Mouse (Mus musculus): ENCODE measurements at regions not wholly inside any gene's neighbourhood (a gene's known extent, or its start where the extent isn't known, plus 50 kb on each side); places are given as distances from the start of the nearest gene placed in this dataset.

DNA sequence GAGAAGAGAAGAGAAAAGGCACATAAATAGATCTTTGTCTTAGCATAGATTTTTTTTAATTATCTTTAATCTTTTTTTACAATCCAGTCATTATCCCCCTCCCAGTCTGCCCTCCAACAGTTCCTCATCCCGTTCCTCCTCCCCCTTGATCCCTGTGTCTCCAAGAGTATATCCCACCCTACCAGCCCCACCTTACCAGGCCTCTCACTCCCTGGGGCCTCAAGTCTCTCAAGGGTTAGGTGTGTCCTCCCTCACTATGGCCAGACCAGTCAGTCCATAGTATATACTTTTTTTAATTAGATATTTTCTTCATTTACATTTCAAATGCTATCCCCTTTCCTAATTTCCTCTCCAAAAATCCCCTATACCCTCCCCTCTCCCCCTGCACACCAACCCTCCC lies 475.1 kb downstream of the Rps29 start:
- no peak for DNase-seq (ENCODE audit: low spot score in 2 of 2)

DNA sequence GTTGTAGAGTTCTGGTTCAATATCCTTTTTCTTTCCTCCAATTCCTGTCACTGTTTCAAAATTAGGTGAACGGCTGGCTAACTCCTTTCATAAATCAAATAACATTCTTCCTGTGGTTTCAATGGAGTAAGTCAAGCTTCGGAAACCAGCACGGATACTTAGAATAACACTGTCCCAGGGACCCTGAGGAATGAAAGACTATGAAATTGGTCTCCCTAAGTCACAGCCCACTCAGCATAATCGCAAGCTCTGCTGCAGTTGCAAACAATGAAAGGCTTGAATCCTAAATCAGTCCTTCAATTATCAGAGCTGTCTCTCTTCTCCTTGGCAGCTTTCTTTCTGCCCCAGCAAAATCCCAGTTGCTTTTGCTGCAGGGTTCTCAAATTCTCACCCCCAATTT lies 475.8 kb downstream of the Rps29 start:
- DNase-seq (ENCODE audit: low spot score in 2 of 2), result no peak

- no peak for DNase-seq (ENCODE audit: low spot score in 2 of 2)
Observed at GRCm38 (mm10) chr12:68680668-68681067, 478.3 kb downstream of the Rps29 start.

DNA sequence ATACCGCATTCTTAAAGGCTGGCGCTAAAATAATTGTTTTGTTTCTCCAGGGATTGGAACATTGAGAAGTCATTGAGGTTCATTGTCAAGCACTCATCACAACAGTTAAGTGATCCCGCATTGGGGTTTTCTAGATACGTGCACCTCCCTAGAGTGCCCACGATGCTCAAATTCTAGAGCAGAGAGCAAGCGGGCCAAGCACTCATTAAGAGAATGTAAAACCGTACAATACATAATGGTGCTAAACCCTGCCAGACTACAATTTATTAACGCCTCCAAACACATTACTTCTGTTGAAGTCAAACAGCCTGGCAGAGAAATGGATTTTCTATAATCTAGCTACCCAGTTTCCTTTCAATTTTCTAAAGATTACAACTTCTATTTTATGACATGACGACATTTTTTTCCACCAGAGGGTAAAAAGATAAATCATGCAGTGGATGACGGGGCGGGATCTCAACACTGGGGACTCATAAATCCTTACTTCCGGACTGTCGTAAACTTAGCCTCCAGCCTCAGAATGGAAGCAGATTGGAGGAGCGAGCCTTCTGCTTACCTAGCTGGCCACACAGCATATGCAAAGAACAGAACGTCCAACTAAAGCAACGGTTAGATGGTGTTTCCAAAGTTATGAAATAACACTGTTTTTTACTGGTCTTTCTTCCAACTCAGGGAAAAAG lies 482.8 kb downstream of the Rps29 start:
- no peak for DNase-seq (ENCODE audit: low spot score in 2 of 2)

DNA sequence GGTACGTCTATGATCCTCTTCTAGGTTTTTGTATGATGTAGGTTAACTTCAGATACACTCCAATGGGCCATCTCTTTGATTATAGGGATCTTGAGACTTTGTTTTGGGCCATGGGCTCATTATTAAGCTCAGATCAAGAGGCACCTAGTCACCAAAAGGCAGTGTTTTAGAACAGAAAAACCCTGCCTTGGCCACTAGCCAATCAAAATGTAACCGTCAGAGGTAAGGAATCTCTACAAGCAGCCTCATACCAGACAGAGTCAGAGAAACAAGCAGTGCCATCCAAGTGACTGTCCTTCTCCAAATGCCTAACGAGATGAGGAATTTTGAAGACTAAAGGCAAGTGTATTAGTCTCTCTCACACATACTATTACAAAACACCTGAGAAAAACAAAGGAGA lies 487.0 kb downstream of the Rps29 start:
- DNase-seq (ENCODE audit: low spot score in 2 of 2), result no peak

GRCm38 (mm10) chr12:68645901-68646585 lies 512.9 kb downstream of the Rps29 start:
- no peak for DNase-seq (ENCODE audit: low spot score in 2 of 2)

DNA sequence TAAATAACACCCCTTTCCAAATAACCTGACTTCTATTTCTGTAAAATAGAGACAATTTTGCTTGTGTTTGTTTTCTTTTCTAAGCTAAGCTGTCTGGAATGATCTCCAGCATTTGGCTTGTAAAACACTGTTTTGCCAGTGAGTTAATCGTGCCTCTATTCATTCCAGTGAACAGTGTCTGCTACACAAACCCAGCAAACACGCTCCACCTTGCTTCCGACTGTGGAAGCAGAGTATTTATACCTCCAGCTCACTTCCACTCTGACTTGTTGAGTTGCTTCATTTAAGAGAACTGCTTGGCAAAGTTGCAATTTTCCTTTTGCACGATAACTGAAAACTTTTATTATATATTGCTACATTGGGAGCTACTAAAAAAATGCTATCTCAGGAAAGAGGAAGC lies 515.3 kb downstream of the Rps29 start:
- no peak for DNase-seq (ENCODE audit: low spot score in 2 of 2)

- DNase-seq (ENCODE audit: low spot score in 2 of 2), result no peak
Observed at GRCm38 (mm10) chr12:68632441-68632840, 526.5 kb downstream of the Rps29 start.

- no peak for DNase-seq (ENCODE audit: low spot score in 2 of 2)
Observed at GRCm38 (mm10) chr12:68618337-68618736, 540.6 kb downstream of the Rps29 start.

DNA sequence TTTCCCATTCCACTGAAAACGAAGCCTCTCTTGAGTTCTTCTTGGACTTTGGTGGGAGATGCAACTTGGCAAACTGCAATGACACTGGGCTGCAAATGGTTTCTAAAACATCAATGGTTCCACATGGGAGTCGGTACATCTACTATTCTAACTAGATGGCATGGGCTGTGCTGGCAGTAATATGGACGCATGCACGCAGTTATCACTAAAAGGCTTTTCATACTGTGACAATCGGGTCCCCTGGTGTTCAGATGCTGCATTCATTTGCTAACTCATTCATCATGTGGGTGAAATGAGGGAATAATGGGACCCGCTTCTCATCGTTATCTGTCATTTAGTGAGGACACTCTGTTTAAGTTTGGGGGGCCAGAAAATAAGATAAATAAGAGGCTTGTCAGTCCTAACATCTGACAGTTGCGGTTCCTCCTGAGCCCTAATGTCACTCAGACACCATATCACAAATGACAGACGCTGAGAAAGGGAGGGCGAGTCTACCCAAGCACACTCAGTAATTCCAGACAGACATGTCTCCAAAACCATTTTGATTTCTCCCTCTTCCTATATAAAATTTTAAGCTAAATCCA lies 553.5 kb downstream of the Rps29 start:
- DNase-seq (ENCODE audit: low spot score in 2 of 2), result no peak

- DNase-seq (ENCODE audit: low spot score in 2 of 2), result no peak
Observed at GRCm38 (mm10) chr12:68604524-68605299, 554.3 kb downstream of the Rps29 start.

- DNase-seq (ENCODE audit: low spot score in 2 of 2), result no peak
Observed at GRCm38 (mm10) chr12:68602682-68603081, 556.3 kb downstream of the Rps29 start.

DNA sequence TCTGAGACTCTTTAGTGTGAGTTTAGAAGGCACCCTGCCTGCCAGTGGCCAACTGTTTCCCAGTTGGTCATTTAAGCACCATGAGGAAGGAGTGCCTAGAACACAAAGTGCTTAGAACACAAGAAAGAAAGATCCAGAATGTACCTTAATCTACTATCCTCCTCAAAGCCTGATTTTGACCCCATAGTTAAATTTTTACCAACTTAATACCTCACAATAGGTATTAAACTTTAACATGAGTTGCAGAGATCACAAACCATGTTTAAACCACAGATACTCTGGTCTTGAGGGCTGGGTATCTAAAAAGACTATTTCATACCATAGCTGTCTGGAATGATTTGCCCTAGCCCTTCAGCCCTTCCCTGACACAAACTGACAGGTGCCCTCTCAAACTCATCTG lies 557.6 kb downstream of the Rps29 start:
- DNase-seq (ENCODE audit: low spot score in 2 of 2), result no peak

- DNase-seq (ENCODE audit: low spot score in 2 of 2), result no peak
Observed at GRCm38 (mm10) chr12:68599681-68600596, 559.0 kb downstream of the Rps29 start.

- no peak for DNase-seq (ENCODE audit: low spot score in 2 of 2)
Observed at GRCm38 (mm10) chr12:68599016-68599616, 559.9 kb downstream of the Rps29 start.

GRCm38 (mm10) chr12:68585524-68585872 lies 573.5 kb downstream of the Rps29 start:
- no peak for DNase-seq (ENCODE audit: low spot score in 2 of 2)

DNA sequence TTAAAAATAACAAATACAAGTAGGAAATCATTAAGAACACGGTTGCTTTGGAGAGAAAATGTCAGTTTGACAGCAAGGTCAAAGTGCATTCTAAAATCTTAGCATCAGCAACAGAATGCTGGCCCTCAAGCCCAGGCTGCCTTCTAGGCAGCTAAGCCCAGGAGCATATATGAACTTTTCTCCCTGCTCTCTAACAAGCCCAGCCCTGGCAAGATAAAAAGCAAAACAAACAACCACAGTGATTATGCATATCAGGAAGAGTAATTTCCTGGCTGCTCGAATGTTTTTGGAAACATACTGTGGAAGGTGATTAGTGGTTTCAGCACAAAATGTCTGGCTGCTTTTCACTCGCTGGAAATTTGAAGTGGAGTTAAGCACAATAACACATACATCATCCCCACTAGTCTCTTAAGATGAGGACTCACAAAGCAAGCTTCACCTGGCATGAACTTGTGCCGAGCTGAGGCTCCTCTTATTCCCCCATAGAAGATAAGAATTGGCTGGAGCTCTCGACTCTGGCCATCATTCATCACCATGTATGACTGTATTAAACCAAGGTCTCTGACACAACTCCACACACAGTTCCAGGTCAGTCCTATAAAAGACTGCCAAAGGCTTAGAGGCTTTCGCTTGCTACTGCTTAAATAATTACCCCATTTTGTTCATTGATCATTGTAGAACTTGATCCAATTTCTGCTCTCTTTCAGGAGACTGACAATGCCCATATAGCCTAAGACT lies 574.0 kb downstream of the Rps29 start:
- no peak for DNase-seq (ENCODE audit: low spot score in 2 of 2)

GRCm38 (mm10) chr12:68579909-68580308 lies 579.1 kb downstream of the Rps29 start:
- DNase-seq (ENCODE audit: low spot score in 2 of 2), result no peak

DNA sequence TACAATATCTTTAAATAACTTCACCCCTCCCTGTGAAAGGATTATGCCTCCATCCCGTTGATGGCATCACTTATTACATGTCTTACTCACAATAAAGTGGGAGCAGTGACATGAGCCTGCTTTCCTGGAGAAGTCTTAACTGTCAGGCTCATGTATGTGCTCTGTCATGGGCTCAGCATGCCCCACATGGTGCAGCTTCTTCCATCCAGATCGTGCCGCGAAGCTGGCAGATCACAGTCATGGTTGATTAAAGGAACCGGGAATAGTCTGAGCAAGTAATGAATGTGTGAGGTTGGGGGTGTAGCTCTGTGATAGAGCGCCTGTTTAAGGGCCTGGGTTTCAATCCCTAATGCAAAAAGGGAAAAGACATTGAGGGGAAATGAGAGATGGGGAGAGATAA lies 581.5 kb downstream of the Rps29 start:
- no peak for DNase-seq (ENCODE audit: low spot score in 2 of 2)

DNA sequence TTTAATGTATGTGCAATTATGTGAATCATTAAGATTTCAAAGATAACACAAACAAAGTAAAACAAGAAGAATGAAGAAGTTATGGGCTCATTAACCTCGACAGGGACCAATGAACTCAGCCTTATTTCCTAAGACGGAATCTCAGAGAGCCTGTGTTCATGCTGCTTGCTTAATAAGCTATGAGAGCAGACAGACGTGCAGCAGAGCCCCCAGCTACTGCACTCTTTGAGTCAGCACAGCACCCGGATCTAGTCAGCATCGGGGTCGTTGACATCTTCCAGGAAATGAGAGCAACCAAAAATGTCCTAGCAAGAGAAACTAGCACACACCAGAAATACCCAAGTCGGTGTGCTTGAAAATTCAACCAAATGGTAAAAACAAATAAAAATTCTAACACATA lies 582.1 kb downstream of the Rps29 start:
- DNase-seq (ENCODE audit: low spot score in 2 of 2), result no peak

Data from frontal cortex, postnatal 14 days (tissue).